Mouse (Mus musculus) embryonic fibroblast, embryonic 13.5 days (primary cell): ENCODE results near the gene Nat8f4.

Source experiments
- CTCF ChIP-seq: IDR thresholded peaks from 2 replicates; pipeline ENCODE4 v1.5.1; 2011; ENCODE audit warnings: mild to moderate bottlenecking, control low read depth, low read length, moderate library complexity, borderline replicate concordance; ENCODE audit not compliant: insufficient read depth
- POLR2A ChIP-seq: IDR thresholded peaks from 2 replicates; pipeline ENCODE4 v1.6.1; 2011; ENCODE audit warnings: low read depth, mild to moderate bottlenecking, control low read depth, low read length, moderate library complexity

GRCm38 (mm10) chr6:85935646-85936045 is 31.0 kb upstream of the Nat8f4 start:
- TF ChIP-seq CTCF, result no peak; the same call in 1 of the 2 replicates
- no peak for TF ChIP-seq POLR2A
